18 mouse cellular contexts compared by ENCODE assay signal in genomic region chr17:26476871-26477270, GRCm38 (mm10).
DNase-seq lines count a peak whose midpoint lies in the region; ATAC-seq lines count a peak whose summit lies in the region.
"Had no signal": no experiment of that assay in that cellular context is flagged by ENCODE, and none has a peak within 500 bp of the region (broad histone marks: within the 10 kb centered on the region; RNA-seq: fewer than 3 reads in every experiment).

No protein-coding gene starts in this region.

- H3K4me1 ChIP-seq in heart, embryonic 13.5 days = peaks cover 33% of the 10 kb centered on the region
- H3K4me1 ChIP-seq in embryonic facial prominence, embryonic 11.5 days (ENCODE audit: control insufficient read depth, insufficient read depth, low read length) = no peaks in the 10 kb centered on the region
- H3K4me1 ChIP-seq in limb, embryonic 11.5 days (ENCODE audit: control insufficient read depth, insufficient read depth, low read length) = peaks cover 5% of the 10 kb centered on the region
- H3K4me1 ChIP-seq: forebrain, embryonic 13.5 days; hindbrain, embryonic 12.5 days had no signal

- no peak for DNase-seq in heart, adult 18-20 months
- DNase-seq in embryonic facial prominence, embryonic 11.5 days (ENCODE audit: low spot score) = peak; percentile 52
- DNase-seq in limb, embryonic 11.5 days (ENCODE audit: low spot score) = peak; percentile 29
- no peak for DNase-seq in cerebellum, postnatal 14 days
- no peak for DNase-seq in right cerebral cortex, postnatal 25 days
- DNase-seq: adrenal gland, postnatal 10 days; cerebellum, adult 11 months; cerebellum, adult 8-10 months; cerebellum, postnatal 25 days; forebrain, postnatal 0 days; gastrocnemius, adult 2 months; gastrocnemius, postnatal 25 days; kidney, adult 11 months had no signal

- no peaks in the 10 kb centered on the region for H3K27me3 ChIP-seq in heart, embryonic 13.5 days (replicated peaks)
- H3K27me3 ChIP-seq in embryonic facial prominence, embryonic 11.5 days (ENCODE audit: control insufficient read depth, insufficient read depth, low read length) = no peaks in the 10 kb centered on the region
- no peaks in the 10 kb centered on the region for H3K27me3 ChIP-seq in limb, embryonic 11.5 days (ENCODE audit: control insufficient read depth, insufficient read depth, low read length)
- H3K27me3 ChIP-seq: forebrain, embryonic 13.5 days; heart, embryonic 15.5 days; hindbrain, embryonic 12.5 days had no signal

- no peak overlapping the region for H3K4me2 ChIP-seq in heart, embryonic 13.5 days
- H3K4me2 ChIP-seq in embryonic facial prominence, embryonic 11.5 days (ENCODE audit: low read depth, low read length) = no peak overlapping the region
- H3K4me2 ChIP-seq in limb, embryonic 11.5 days (ENCODE audit: low read depth, severe bottlenecking) = no peak overlapping the region
- H3K4me2 ChIP-seq: forebrain, embryonic 13.5 days; heart, embryonic 15.5 days; hindbrain, embryonic 12.5 days had no signal

- H3K9me3 ChIP-seq in heart, embryonic 13.5 days = no peaks in the 10 kb centered on the region
- H3K9me3 ChIP-seq in embryonic facial prominence, embryonic 11.5 days (replicated peaks; ENCODE audit: control insufficient read depth, low read length) = no peaks in the 10 kb centered on the region
- no peaks in the 10 kb centered on the region for H3K9me3 ChIP-seq in limb, embryonic 11.5 days (ENCODE audit: control insufficient read depth, low read length)
- H3K9me3 ChIP-seq: forebrain, embryonic 13.5 days; heart, embryonic 15.5 days; hindbrain, embryonic 12.5 days had no signal

- ATAC-seq in heart, embryonic 13.5 days (ENCODE audit: extremely low read depth, insufficient number of reproducible peaks, low FRiP score, low TSS enrichment) = no peak
- ATAC-seq in embryonic facial prominence, embryonic 11.5 days (replicated peaks; ENCODE audit: insufficient number of reproducible peaks, low FRiP score, low TSS enrichment, low read depth) = no peak
- ATAC-seq in limb, embryonic 11.5 days (ENCODE audit: insufficient number of reproducible peaks, low FRiP score, low TSS enrichment, low read depth) = no peak
- ATAC-seq: forebrain, embryonic 13.5 days; forebrain, postnatal 0 days; hindbrain, embryonic 16.5 days had no signal

- no peaks in the 10 kb centered on the region for H3K36me3 ChIP-seq in heart, embryonic 13.5 days
- H3K36me3 ChIP-seq in embryonic facial prominence, embryonic 11.5 days (replicated peaks; ENCODE audit: control insufficient read depth, insufficient read depth, low read depth, low read length) = no peaks in the 10 kb centered on the region
- H3K36me3 ChIP-seq in limb, embryonic 11.5 days (ENCODE audit: control insufficient read depth, insufficient read depth, low read length) = no peaks in the 10 kb centered on the region
- H3K36me3 ChIP-seq: heart, embryonic 15.5 days; hindbrain, embryonic 12.5 days had no signal

- no peak overlapping the region for H3K9ac ChIP-seq in heart, embryonic 13.5 days
- H3K9ac ChIP-seq in embryonic facial prominence, embryonic 11.5 days (replicated peaks; ENCODE audit: low read length) = no peak overlapping the region
- no peak overlapping the region for H3K9ac ChIP-seq in limb, embryonic 11.5 days (ENCODE audit: low read length)
- H3K9ac ChIP-seq: forebrain, embryonic 13.5 days; forebrain, postnatal 0 days; heart, embryonic 15.5 days; hindbrain, embryonic 12.5 days had no signal

- 45% methylated on average over 6 of the region's 6 CpGs for WGBS in heart, embryonic 13.5 days
- 51% methylated on average over 6 of the region's 6 CpGs for WGBS in embryonic facial prominence, embryonic 11.5 days
- 18% methylated on average over 6 of the region's 6 CpGs for WGBS in limb, embryonic 11.5 days

- 0 out of 2 replicates have a peak overlapping the region, but pooled peaks have one; percentile 3 for H3K27ac ChIP-seq in heart, embryonic 13.5 days (replicated peaks)
- no peak overlapping the region for H3K27ac ChIP-seq in embryonic facial prominence, embryonic 11.5 days (replicated peaks; ENCODE audit: low read depth, low read length)
- peak overlapping the region; percentile 18; the same call in 1 of the 2 replicates for H3K27ac ChIP-seq in limb, embryonic 11.5 days (replicated peaks; ENCODE audit: low read depth, low read length)
- H3K27ac ChIP-seq: forebrain, embryonic 13.5 days; gastrocnemius, adult 2 months; heart, embryonic 15.5 days; hindbrain, embryonic 12.5 days had no signal

- no peak overlapping the region for H3K4me3 ChIP-seq in heart, embryonic 13.5 days
- H3K4me3 ChIP-seq in embryonic facial prominence, embryonic 11.5 days (ENCODE audit: low read depth, low read length) = no peak overlapping the region
- H3K4me3 ChIP-seq in limb, embryonic 11.5 days (ENCODE audit: low read depth, low read length) = no peak overlapping the region
- H3K4me3 ChIP-seq: forebrain, embryonic 13.5 days; gastrocnemius, adult 2 months; heart, embryonic 15.5 days; hindbrain, embryonic 12.5 days had no signal

Comparison
In these comparisons a context has a peak if more than half of its experiments do, and no peak if none do; other contexts are left out.
1. DNase-seq: peak in embryonic facial prominence, embryonic 11.5 days (single experiment) and limb, embryonic 11.5 days (single experiment); none in heart, adult 18-20 months (0 of 2), cerebellum, postnatal 14 days (0 of 2) and right cerebral cortex, postnatal 25 days (single experiment).